Mouse (Mus musculus) cortical plate, adult 2 months (tissue): ENCODE measurements around the gene Pik3r1.

ENCODE experiments used
- CTCF ChIP-seq: fragments of 200-500 bp; IDR thresholded peaks from 2 replicates; pipeline ENCODE4 v1.5.1; 2011; ENCODE audit warnings: mild to moderate bottlenecking, control low read depth, low read length; ENCODE audit not compliant: insufficient read depth; ENCODE audit errors: extremely low read depth
- POLR2A ChIP-seq: fragments of 200-500 bp; IDR thresholded peaks from 2 replicates; pipeline ENCODE4 v1.6.1; 2011; ENCODE audit warnings: mild to moderate bottlenecking, low read length, control low read depth; ENCODE audit not compliant: insufficient read depth; ENCODE audit errors: extremely low read depth

DNA sequence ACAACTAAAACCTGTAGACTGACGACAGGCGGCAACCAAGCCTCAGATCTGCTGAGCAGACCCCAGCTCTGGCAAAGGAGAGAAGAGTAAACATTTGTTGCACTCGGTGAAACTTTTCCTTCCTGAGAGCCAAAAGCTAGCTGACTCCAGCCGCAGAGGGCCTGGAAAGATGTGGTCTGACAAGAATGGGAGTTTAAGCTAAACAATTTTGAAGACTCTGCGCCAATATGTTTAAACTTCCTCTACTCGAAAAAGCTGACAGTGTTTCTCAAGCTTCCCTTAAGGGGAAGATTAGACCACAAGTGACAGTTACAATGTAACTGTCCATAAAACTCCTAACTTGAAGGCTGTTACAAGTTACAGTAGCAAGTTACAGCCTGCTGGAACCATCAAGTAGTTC, 25.4 kb downstream of the Pik3r1 start:
- TF ChIP-seq POLR2A = no peak
- TF ChIP-seq CTCF = no peak
